Mouse (Mus musculus): ENCODE measurements around the gene Gm5127.

Gene Gm5127

GRCm38 (mm10) chrX:106582886-106583285 lies at the start of gene Gm5127:
Gene Gm5127, plus strand, starts transcription at chrX:106583186.
- DNase-seq (ENCODE audit: low spot score), result no peak

- no peak for DNase-seq (ENCODE audit: low spot score)
Observed at GRCm38 (mm10) chrX:106536359-106536758, 46.6 kb upstream of the Gm5127 start.

- DNase-seq (ENCODE audit: low spot score), result no peak
Observed at GRCm38 (mm10) chrX:106555457-106555856, 27.5 kb upstream of the Gm5127 start.

- no peak for DNase-seq (ENCODE audit: low spot score)
Observed at GRCm38 (mm10) chrX:106578966-106579365, 4.0 kb upstream of the Gm5127 start.

- no peak for DNase-seq (ENCODE audit: low spot score)
Observed at GRCm38 (mm10) chrX:106580410-106580809, 2.6 kb upstream of the Gm5127 start.

GRCm38 (mm10) chrX:106582197-106582596 lies 789 bp upstream of the Gm5127 start:
- DNase-seq (ENCODE audit: low spot score), result no peak

- DNase-seq (ENCODE audit: low spot score), result no peak
Observed at GRCm38 (mm10) chrX:106593914-106594313, 10.9 kb downstream of the Gm5127 start.

- no peak for DNase-seq (ENCODE audit: low spot score)
Observed at GRCm38 (mm10) chrX:106595904-106596303, 12.9 kb downstream of the Gm5127 start.

GRCm38 (mm10) chrX:106602574-106603258 lies 19.7 kb downstream of the Gm5127 start:
- DNase-seq (ENCODE audit: low spot score), result no peak

GRCm38 (mm10) chrX:106603386-106603785 lies 20.4 kb downstream of the Gm5127 start, which contains the start of gene Cysltr1:
Gene Cysltr1, minus strand, starts transcription at chrX:106603679.
- no peak for DNase-seq (ENCODE audit: low spot score)

GRCm38 (mm10) chrX:106622512-106622911 lies 39.5 kb downstream of the Gm5127 start:
- no peak for DNase-seq (ENCODE audit: low spot score)

GRCm38 (mm10) chrX:106623667-106624066 lies 40.7 kb downstream of the Gm5127 start:
- DNase-seq (ENCODE audit: low spot score), result no peak

- DNase-seq (ENCODE audit: low spot score), result no peak
Observed at GRCm38 (mm10) chrX:106628514-106628913, 45.5 kb downstream of the Gm5127 start.

GRCm38 (mm10) chrX:106633543-106633942 lies 50.6 kb downstream of the Gm5127 start:
- no peak for DNase-seq (ENCODE audit: low spot score)

GRCm38 (mm10) chrX:106634799-106635541 lies 52.0 kb downstream of the Gm5127 start:
- no peak for DNase-seq (ENCODE audit: low spot score)

GRCm38 (mm10) chrX:106662101-106662500 lies 79.1 kb downstream of the Gm5127 start:
- no peak for DNase-seq (ENCODE audit: low spot score)

GRCm38 (mm10) chrX:106704590-106704989 lies 121.6 kb downstream of the Gm5127 start:
- DNase-seq (ENCODE audit: low spot score), result no peak

GRCm38 (mm10) chrX:106717160-106717559 lies 134.2 kb downstream of the Gm5127 start:
- no peak for DNase-seq (ENCODE audit: low spot score)

GRCm38 (mm10) chrX:106742241-106742640 lies 159.3 kb downstream of the Gm5127 start:
- DNase-seq (ENCODE audit: low spot score), result no peak

- no peak for DNase-seq (ENCODE audit: low spot score)
Observed at GRCm38 (mm10) chrX:106755272-106755671, 172.3 kb downstream of the Gm5127 start.
